Mouse (Mus musculus) neural tube, embryonic 13.5 days (tissue): Measurements from ENCODE around the gene Nudt17. TPM values are rescaled to one million over a fixed set of nuclear protein-coding genes. Genes with fewer than 3 reads are reported as not detected.
A peak's percentile ranks its signal among the peaks of the same experiment; 100 is the strongest.

Experiments
- ATAC-seq: fragments of 200-750 bp; cut with Nextera tagmentation; 2 replicates; pipeline ENCODE4 v1.8.0; 2017; ENCODE audit warnings: low read depth, mild to moderate bottlenecking, moderate TSS enrichment, moderate library complexity
- H3K27ac ChIP-seq: fragments of 300-500 bp; sonication (generic); replicated peaks from 2 replicates; pipeline ENCODE4 v1.5.1; 2015; ENCODE audit warnings: moderate library complexity, mild to moderate bottlenecking, inconsistent platforms
- H3K27me3 ChIP-seq: fragments of 300-500 bp; sonication (generic); 2 replicates; pipeline ENCODE4 v1.6.1; 2015; ENCODE audit warnings: mild to moderate bottlenecking, inconsistent platforms
- H3K36me3 ChIP-seq: fragments of 300-500 bp; sonication (generic); 2 replicates; pipeline ENCODE4 v1.6.1; 2015; ENCODE audit warnings: mild to moderate bottlenecking, inconsistent platforms
- H3K4me1 ChIP-seq: fragments of 300-500 bp; sonication (generic); replicated peaks from 2 replicates; pipeline ENCODE4 v1.6.1; 2015; ENCODE audit warnings: inconsistent platforms
- H3K4me2 ChIP-seq: fragments of 300-500 bp; sonication (generic); 2 replicates; pipeline ENCODE4 v1.6.1; 2015; ENCODE audit warnings: inconsistent platforms, mild to moderate bottlenecking, moderate library complexity
- H3K4me3 ChIP-seq: fragments of 300-500 bp; sonication (generic); 2 replicates; pipeline ENCODE4 v1.5.1; 2015; ENCODE audit warnings: mild to moderate bottlenecking, inconsistent platforms
- H3K9ac ChIP-seq: fragments of 300-500 bp; sonication (generic); 2 replicates; pipeline ENCODE4 v1.6.1; 2015; ENCODE audit warnings: moderate library complexity, mild to moderate bottlenecking, inconsistent platforms
- H3K9me3 ChIP-seq: fragments of 300-500 bp; sonication (generic); 2 replicates; pipeline ENCODE4 v1.6.1; 2016; ENCODE audit warnings: inconsistent platforms
- WGBS: fragments of 180-500 bp; shearing (Covaris S2); methylation state at CpG from one replicate; pipeline ENCODE4 v1.1.7; 2015; 5-methylcytosine and 5-hydroxymethylcytosine counted together
- polyA plus RNA-seq: library from polyadenylated mRNA; unstranded; fragments of >200 nt; fragmentation: Nextera tagmentation; extraction: Ambion mirVana; gene quantifications from 2 replicates; pipeline ENCODE4 v1.2.1, GENCODE M21; 2015

Nudt17 gene
- polyA plus RNA-seq, 1 experiment from 2014 or later = 16.2 TPM

- no peak overlapping the region for H3K9ac ChIP-seq
- peaks cover 9% of the 10 kb centered on the region; the same call in 1 of the 2 replicates for H3K4me1 ChIP-seq
- no peak overlapping the region for H3K4me3 ChIP-seq
- no peak overlapping the region for H3K4me2 ChIP-seq
- 0 out of 2 replicates have a peak, but pooled peaks have one; percentile 40 for ATAC-seq
- H3K36me3 ChIP-seq = no peaks in the 10 kb centered on the region
- 17% methylated on average over 12 of the region's 12 CpGs for WGBS
- H3K27ac ChIP-seq = no peak overlapping the region
- H3K9me3 ChIP-seq = no peaks in the 10 kb centered on the region
- H3K27me3 ChIP-seq = peaks cover 42% of the 10 kb centered on the region
Measured at GRCm38 (mm10) chr3:96680269-96680956, 27.9 kb downstream of the Nudt17 start.

GRCm38 (mm10) chr3:96679159-96679674 lies 29.1 kb downstream of the Nudt17 start:
- no peak overlapping the region for H3K4me2 ChIP-seq
- H3K4me1 ChIP-seq = no peaks in the 10 kb centered on the region
- no peak overlapping the region for H3K9ac ChIP-seq
- H3K36me3 ChIP-seq = no peaks in the 10 kb centered on the region
- no peaks in the 10 kb centered on the region for H3K9me3 ChIP-seq
- no peak overlapping the region for H3K27ac ChIP-seq
- ATAC-seq = no peak
- peaks cover 31% of the 10 kb centered on the region for H3K27me3 ChIP-seq
- 24% methylated on average over 5 of the region's 5 CpGs for WGBS
- no peak overlapping the region for H3K4me3 ChIP-seq

- WGBS = 64% methylated on average over 7 of the region's 7 CpGs
- ATAC-seq = no peak
- no peaks in the 10 kb centered on the region for H3K4me1 ChIP-seq
Measured at GRCm38 (mm10) chr3:96678456-96678855, 29.9 kb downstream of the Nudt17 start.

GRCm38 (mm10) chr3:96675690-96676089 lies 32.7 kb downstream of the Nudt17 start:
- Histone ChIP-seq H3K36me3 (no peaks in the 10 kb centered on the region), H3K4me1 (0 out of 2 replicates have a peak, but pooled peaks cover 2% of the 10 kb centered on the region), H3K9me3 (no peaks in the 10 kb centered on the region), H3K9ac (no peak overlapping the region), H3K4me3 (no peak overlapping the region), H3K4me2 (no peak overlapping the region), H3K27ac (no peak overlapping the region), H3K27me3 (peaks cover 22% of the 10 kb centered on the region)
- ATAC-seq = no peak
- 25% methylated on average over 3 of the region's 3 CpGs for WGBS

More at GRCm38 (mm10) chr3:96678456-96678855, 29.9 kb downstream of the Nudt17 start:
- no peak overlapping the region for H3K9ac ChIP-seq
- H3K9me3 ChIP-seq = no peaks in the 10 kb centered on the region
- no peak overlapping the region for H3K4me2 ChIP-seq
- peaks cover 23% of the 10 kb centered on the region for H3K27me3 ChIP-seq
- no peaks in the 10 kb centered on the region for H3K36me3 ChIP-seq
- H3K27ac ChIP-seq = no peak overlapping the region
- H3K4me3 ChIP-seq = no peak overlapping the region

GRCm38 (mm10) chr3:96675171-96675570 lies 33.2 kb downstream of the Nudt17 start:
- H3K4me3 ChIP-seq = no peak overlapping the region
- H3K9ac ChIP-seq = no peak overlapping the region
- no peaks in the 10 kb centered on the region for H3K9me3 ChIP-seq
- H3K27ac ChIP-seq = no peak overlapping the region
- H3K4me2 ChIP-seq = no peak overlapping the region
- ATAC-seq = no peak
- H3K4me1 ChIP-seq = peaks cover 7% of the 10 kb centered on the region; the same call in 1 of the 2 replicates
- 73% methylated on average over 3 of the region's 3 CpGs for whole genome bisulfite sequencing
- H3K27me3 ChIP-seq = peaks cover 26% of the 10 kb centered on the region
- H3K36me3 ChIP-seq = no peaks in the 10 kb centered on the region

GRCm38 (mm10) chr3:96674442-96674841 lies 33.9 kb downstream of the Nudt17 start:
- Histone ChIP-seq H3K4me3 (no peak overlapping the region), H3K4me1 (peaks cover 10% of the 10 kb centered on the region; the same call in 1 of the 2 replicates), H3K27ac (no peak overlapping the region), H3K9ac (no peak overlapping the region), H3K27me3 (peaks cover 25% of the 10 kb centered on the region), H3K9me3 (no peaks in the 10 kb centered on the region), H3K36me3 (no peaks in the 10 kb centered on the region), H3K4me2 (no peak overlapping the region)
- WGBS = 52% methylated on average over 8 of the region's 8 CpGs
- no peak for ATAC-seq

GRCm38 (mm10) chr3:96673514-96673913 lies 34.8 kb downstream of the Nudt17 start:
- Histone ChIP-seq H3K9ac (no peak overlapping the region), H3K27ac (no peak overlapping the region), H3K4me3 (no peak overlapping the region), H3K4me2 (no peak overlapping the region), H3K36me3 (no peaks in the 10 kb centered on the region), H3K4me1 (peaks cover 10% of the 10 kb centered on the region; the same call in 1 of the 2 replicates), H3K27me3 (peaks cover 18% of the 10 kb centered on the region), H3K9me3 (no peaks in the 10 kb centered on the region)
- no peak for ATAC-seq
- 71% methylated on average over 4 of the region's 4 CpGs for WGBS

- no peaks in the 10 kb centered on the region for H3K36me3 ChIP-seq
- 93% methylated on average over 5 of the region's 5 CpGs for WGBS
- peaks cover 15% of the 10 kb centered on the region for H3K27me3 ChIP-seq
- H3K27ac ChIP-seq = no peak overlapping the region
- no peak overlapping the region for H3K4me3 ChIP-seq
- no peak overlapping the region for H3K9ac ChIP-seq
- H3K4me1 ChIP-seq = peaks cover 10% of the 10 kb centered on the region; the same call in 1 of the 2 replicates
- no peak overlapping the region for H3K4me2 ChIP-seq
- no peak for ATAC-seq
- no peaks in the 10 kb centered on the region for H3K9me3 ChIP-seq
Measured at GRCm38 (mm10) chr3:96671519-96671918, 36.8 kb downstream of the Nudt17 start.

- Histone ChIP-seq H3K9ac (peak within 1 kb of the TSS; percentile 61), H3K36me3 (no peaks in the 10 kb centered on the region), H3K4me1 (peaks cover 10% of the 10 kb centered on the region; the same call in 1 of the 2 replicates), H3K27me3 (peaks cover 15% of the 10 kb centered on the region), H3K27ac (no peak within 1 kb of the TSS), H3K9me3 (no peaks in the 10 kb centered on the region), H3K4me3 (peak within 1 kb of the TSS; percentile 43), H3K4me2 (peak within 1 kb of the TSS; percentile 73)
- ATAC-seq = peak; percentile 88
- 5% methylated on average over 35 of the region's 35 CpGs for WGBS
Measured at GRCm38 (mm10) chr3:96669727-96670468, 38.5 kb downstream of the Nudt17 start, which contains the start of gene Ankrd35. Gene Ankrd35 (plus strand): TSS chr3:96670131.

- Histone ChIP-seq H3K36me3 (no peaks in the 10 kb centered on the region), H3K9ac (no peak overlapping the region), H3K27ac (no peak overlapping the region), H3K4me1 (peaks cover 16% of the 10 kb centered on the region; the same call in 1 of the 2 replicates), H3K4me3 (no peak overlapping the region), H3K9me3 (no peaks in the 10 kb centered on the region), H3K4me2 (no peak overlapping the region), H3K27me3 (peaks cover 15% of the 10 kb centered on the region)
- ATAC-seq = no peak
- WGBS = 94% methylated on average over 5 of the region's 5 CpGs
Measured at GRCm38 (mm10) chr3:96668424-96669067, 39.8 kb downstream of the Nudt17 start.

GRCm38 (mm10) chr3:96667316-96667715 lies 41.0 kb downstream of the Nudt17 start:
- Histone ChIP-seq H3K4me2 (no peak overlapping the region), H3K27ac (no peak overlapping the region), H3K4me3 (no peak overlapping the region), H3K36me3 (no peaks in the 10 kb centered on the region), H3K27me3 (peaks cover 15% of the 10 kb centered on the region), H3K9me3 (no peaks in the 10 kb centered on the region), H3K4me1 (peaks cover 25% of the 10 kb centered on the region; the same call in 1 of the 2 replicates), H3K9ac (no peak overlapping the region)
- 44% methylated on average over 1 of the region's 1 CpGs for WGBS
- ATAC-seq = no peak
